Mouse (Mus musculus): ENCODE measurements around the gene Tek. TPM values are rescaled to one million over a fixed set of nuclear protein-coding genes. Genes with fewer than 3 reads are reported as not detected.
A peak's percentile ranks its signal among the peaks of the same experiment; 100 is the strongest.

Gene Tek
- polyA plus RNA-seq, 1 experiment from 2014 or later, result 4.0 TPM

GRCm38 (mm10) chr4:94810616-94811015 is 71.5 kb downstream of the Tek start:
- no peak overlapping the region for H3K4me2 ChIP-seq
- no peaks in the 10 kb centered on the region for H3K4me1 ChIP-seq (replicated peaks)
- no peaks in the 10 kb centered on the region for H3K36me3 ChIP-seq (replicated peaks)
- H3K9me3 ChIP-seq (replicated peaks), result no peaks in the 10 kb centered on the region
- no peak overlapping the region for H3K4me3 ChIP-seq (replicated peaks)
- H3K27ac ChIP-seq (replicated peaks), result no peak overlapping the region
- no peaks in the 10 kb centered on the region for H3K27me3 ChIP-seq
- WGBS (ENCODE audit: insufficient replicate concordance), result 33% methylated on average over 1 of the region's 1 CpGs
- ATAC-seq (ENCODE audit: insufficient read depth), result no peak
- H3K9ac ChIP-seq, result no peak overlapping the region

GRCm38 (mm10) chr4:94826891-94827290 is 87.8 kb downstream of the Tek start:
- Histone ChIP-seq H3K27ac (replicated peaks) (no peak overlapping the region), H3K9ac (no peak overlapping the region), H3K9me3 (replicated peaks) (no peaks in the 10 kb centered on the region), H3K4me2 (no peak overlapping the region), H3K4me3 (replicated peaks) (no peak overlapping the region), H3K4me1 (replicated peaks) (no peaks in the 10 kb centered on the region), H3K36me3 (replicated peaks) (no peaks in the 10 kb centered on the region), H3K27me3 (no peaks in the 10 kb centered on the region)
- ATAC-seq (ENCODE audit: insufficient read depth), result no peak
- 73% methylated on average over 1 of the region's 1 CpGs for WGBS (ENCODE audit: insufficient replicate concordance)

- Histone ChIP-seq H3K4me1 (replicated peaks) (no peaks in the 10 kb centered on the region), H3K27me3 (no peaks in the 10 kb centered on the region), H3K27ac (replicated peaks) (no peak overlapping the region), H3K9me3 (replicated peaks) (no peaks in the 10 kb centered on the region), H3K4me3 (replicated peaks) (no peak overlapping the region), H3K36me3 (replicated peaks) (no peaks in the 10 kb centered on the region), H3K4me2 (no peak overlapping the region), H3K9ac (no peak overlapping the region)
- ATAC-seq (ENCODE audit: insufficient read depth), result no peak
- 40% methylated on average over 5 of the region's 5 CpGs for WGBS (ENCODE audit: insufficient replicate concordance)
Observed at GRCm38 (mm10) chr4:94827429-94827828, 88.3 kb downstream of the Tek start.

GRCm38 (mm10) chr4:94829924-94830386 is 90.9 kb downstream of the Tek start:
- Histone ChIP-seq H3K27ac (replicated peaks) (no peak overlapping the region), H3K4me2 (no peak overlapping the region), H3K9ac (no peak overlapping the region), H3K9me3 (replicated peaks) (no peaks in the 10 kb centered on the region), H3K36me3 (replicated peaks) (no peaks in the 10 kb centered on the region), H3K4me3 (replicated peaks) (no peak overlapping the region), H3K27me3 (no peaks in the 10 kb centered on the region), H3K4me1 (replicated peaks) (no peaks in the 10 kb centered on the region)
- 35% methylated on average over 6 of the region's 6 CpGs for WGBS (ENCODE audit: insufficient replicate concordance)
- ATAC-seq (ENCODE audit: insufficient read depth), result peak; percentile 61

- 61% methylated on average over 7 of the region's 7 CpGs for WGBS (ENCODE audit: insufficient replicate concordance)
- no peak overlapping the region for H3K27ac ChIP-seq (replicated peaks)
Observed at GRCm38 (mm10) chr4:94837061-94837460, 98.0 kb downstream of the Tek start.

GRCm38 (mm10) chr4:94853301-94853700 is 114.2 kb downstream of the Tek start:
- H3K36me3 ChIP-seq (replicated peaks), result no peaks in the 10 kb centered on the region
- H3K4me1 ChIP-seq (replicated peaks), result no peaks in the 10 kb centered on the region
- H3K9ac ChIP-seq, result no peak overlapping the region
- H3K4me3 ChIP-seq (replicated peaks), result no peak overlapping the region
- H3K27ac ChIP-seq (replicated peaks), result no peak overlapping the region
- H3K4me2 ChIP-seq, result no peak overlapping the region
- WGBS (ENCODE audit: insufficient replicate concordance), result 67% methylated on average over 7 of the region's 7 CpGs
- no peak for ATAC-seq (ENCODE audit: insufficient read depth)
- H3K9me3 ChIP-seq (replicated peaks), result no peaks in the 10 kb centered on the region
- no peaks in the 10 kb centered on the region for H3K27me3 ChIP-seq

More at GRCm38 (mm10) chr4:94837061-94837460, 98.0 kb downstream of the Tek start:
- H3K27me3 ChIP-seq, result no peaks in the 10 kb centered on the region
- no peak for ATAC-seq (ENCODE audit: insufficient read depth)
- H3K4me1 ChIP-seq (replicated peaks), result no peaks in the 10 kb centered on the region
- H3K36me3 ChIP-seq (replicated peaks), result no peaks in the 10 kb centered on the region
- no peak overlapping the region for H3K4me2 ChIP-seq
- H3K9me3 ChIP-seq (replicated peaks), result no peaks in the 10 kb centered on the region
- H3K9ac ChIP-seq, result no peak overlapping the region
- H3K4me3 ChIP-seq (replicated peaks), result no peak overlapping the region

GRCm38 (mm10) chr4:94854270-94854669 is 115.2 kb downstream of the Tek start:
- no peak overlapping the region for H3K27ac ChIP-seq (replicated peaks)
- H3K9me3 ChIP-seq (replicated peaks), result no peaks in the 10 kb centered on the region
- no peak overlapping the region for H3K9ac ChIP-seq
- no peak overlapping the region for H3K4me3 ChIP-seq (replicated peaks)
- no peak overlapping the region for H3K4me2 ChIP-seq
- ATAC-seq (ENCODE audit: insufficient read depth), result no peak
- WGBS (ENCODE audit: insufficient replicate concordance), result 64% methylated on average over 3 of the region's 3 CpGs
- H3K4me1 ChIP-seq (replicated peaks), result no peaks in the 10 kb centered on the region
- H3K27me3 ChIP-seq, result no peaks in the 10 kb centered on the region
- no peaks in the 10 kb centered on the region for H3K36me3 ChIP-seq (replicated peaks)

- no peaks in the 10 kb centered on the region for H3K9me3 ChIP-seq (replicated peaks)
- no peak overlapping the region for H3K4me2 ChIP-seq
- H3K4me1 ChIP-seq (replicated peaks), result no peaks in the 10 kb centered on the region
- H3K27ac ChIP-seq (replicated peaks), result no peak overlapping the region
- no peak overlapping the region for H3K9ac ChIP-seq
- WGBS (ENCODE audit: insufficient replicate concordance), result 58% methylated on average over 3 of the region's 3 CpGs
- ATAC-seq (ENCODE audit: insufficient read depth), result no peak
- no peak overlapping the region for H3K4me3 ChIP-seq (replicated peaks)
- H3K27me3 ChIP-seq, result no peaks in the 10 kb centered on the region
- no peaks in the 10 kb centered on the region for H3K36me3 ChIP-seq (replicated peaks)
Observed at GRCm38 (mm10) chr4:94855201-94855600, 116.1 kb downstream of the Tek start.

GRCm38 (mm10) chr4:94900744-94901143 is 161.7 kb downstream of the Tek start:
- no peaks in the 10 kb centered on the region for H3K4me1 ChIP-seq (replicated peaks)
- H3K27me3 ChIP-seq, result no peaks in the 10 kb centered on the region
- H3K27ac ChIP-seq (replicated peaks), result no peak overlapping the region
- no peaks in the 10 kb centered on the region for H3K36me3 ChIP-seq (replicated peaks)
- no peaks in the 10 kb centered on the region for H3K9me3 ChIP-seq (replicated peaks)
- ATAC-seq (ENCODE audit: insufficient read depth), result no peak
- no peak overlapping the region for H3K4me3 ChIP-seq (replicated peaks)
- no peak overlapping the region for H3K4me2 ChIP-seq
- H3K9ac ChIP-seq, result no peak overlapping the region
- 8% methylated on average over 2 of the region's 2 CpGs for WGBS (ENCODE audit: insufficient replicate concordance)

GRCm38 (mm10) chr4:94901780-94902179 is 162.7 kb downstream of the Tek start:
- ATAC-seq (ENCODE audit: insufficient read depth), result no peak
- H3K27ac ChIP-seq (replicated peaks), result no peak overlapping the region
- H3K9ac ChIP-seq, result no peak overlapping the region
- H3K27me3 ChIP-seq, result no peaks in the 10 kb centered on the region
- H3K36me3 ChIP-seq (replicated peaks), result no peaks in the 10 kb centered on the region
- 28% methylated on average over 3 of the region's 3 CpGs for WGBS (ENCODE audit: insufficient replicate concordance)
- H3K4me1 ChIP-seq (replicated peaks), result no peaks in the 10 kb centered on the region
- no peak overlapping the region for H3K4me3 ChIP-seq (replicated peaks)
- no peak overlapping the region for H3K4me2 ChIP-seq
- H3K9me3 ChIP-seq (replicated peaks), result no peaks in the 10 kb centered on the region
